Mouse (Mus musculus): ENCODE measurements around the gene Amd1.

- TF ChIP-seq CTCF (IDR thresholded peaks at IDR 0.05; ENCODE audit: borderline replicate concordance, extremely low read depth, insufficient read depth, insufficient read length) (no peak), POLR2A (IDR thresholded peaks at IDR 0.05; ENCODE audit: borderline replicate concordance, extremely low read depth, insufficient read depth, insufficient read length, poor library complexity, severe bottlenecking) (no peak)
These were observed 15.0 kb upstream of the Amd1 start for GRCm38 (mm10) chr10:40316841-40317585.

Measured in brain, embryonic 14.5 days (tissue).